10 mouse cellular contexts compared by ENCODE assay signal in genomic region chr6:29117417-29118104, GRCm38 (mm10). TPM values are rescaled to one million over a fixed set of nuclear protein-coding genes. Genes with fewer than 3 reads are reported as not detected.
DNase-seq lines count a peak whose midpoint lies in the region; ATAC-seq and TF ChIP-seq lines count a peak whose summit lies in the region.
"Had no signal": no experiment of that assay in that cellular context is flagged by ENCODE, and none has a peak within 500 bp of the region (broad histone marks: within the 10 kb centered on the region; RNA-seq: fewer than 3 reads in every experiment).

No protein-coding gene starts in this region.

- H3K27me3 ChIP-seq in hindbrain, embryonic 14.5 days (ENCODE audit: control insufficient read depth, insufficient read depth, low read length), result no peaks in the 10 kb centered on the region
- H3K27me3 ChIP-seq in lung, postnatal 0 days (replicated peaks; ENCODE audit: insufficient read depth, low read length), result no peaks in the 10 kb centered on the region
- no peaks in the 10 kb centered on the region for H3K27me3 ChIP-seq in stomach, postnatal 0 days (ENCODE audit: control insufficient read depth, insufficient read depth, low read length)
- H3K27me3 ChIP-seq: liver, embryonic 13.5 days had no signal

- no peak overlapping the region for H3K4me3 ChIP-seq in hindbrain, embryonic 14.5 days (replicated peaks; ENCODE audit: low read length)
- H3K4me3 ChIP-seq in lung, postnatal 0 days (ENCODE audit: low read depth, low read length), result no peak overlapping the region
- H3K4me3 ChIP-seq in stomach, postnatal 0 days (ENCODE audit: low read depth, low read length), result no peak overlapping the region
- H3K4me3 ChIP-seq: liver, embryonic 13.5 days had no signal

- no peak overlapping the region for H3K27ac ChIP-seq in hindbrain, embryonic 14.5 days
- no peak overlapping the region for H3K27ac ChIP-seq in lung, postnatal 0 days (ENCODE audit: low read length)
- H3K27ac ChIP-seq in stomach, postnatal 0 days (replicated peaks), result no peak overlapping the region
- H3K27ac ChIP-seq: liver, embryonic 13.5 days had no signal

- TF ChIP-seq CTCF in lung, postnatal 0 days (IDR thresholded peaks at IDR 0.05), result no peak
- no peak for TF ChIP-seq CTCF in stomach, postnatal 0 days (IDR thresholded peaks at IDR 0.05; ENCODE audit: low read depth)

- 47% methylated on average over 7 of the region's 7 CpGs for WGBS in hindbrain, embryonic 14.5 days
- WGBS in lung, postnatal 0 days, result 48% methylated on average over 7 of the region's 7 CpGs
- 46% methylated on average over 7 of the region's 7 CpGs for WGBS in stomach, postnatal 0 days

- no peak overlapping the region for H3K4me2 ChIP-seq in hindbrain, embryonic 14.5 days (replicated peaks)
- H3K4me2 ChIP-seq in lung, postnatal 0 days (replicated peaks; ENCODE audit: low read depth, low read length), result no peak overlapping the region
- no peak overlapping the region for H3K4me2 ChIP-seq in stomach, postnatal 0 days (replicated peaks; ENCODE audit: low read depth)
- H3K4me2 ChIP-seq: liver, embryonic 13.5 days had no signal

- no peak for TF ChIP-seq EP300 in lung, postnatal 0 days (IDR thresholded peaks at IDR 0.05)
- no peak for TF ChIP-seq EP300 in stomach, postnatal 0 days (optimal IDR thresholded peaks at IDR 0.05)

- no peaks in the 10 kb centered on the region for H3K36me3 ChIP-seq in hindbrain, embryonic 14.5 days (replicated peaks; ENCODE audit: control insufficient read depth, insufficient read depth)
- H3K36me3 ChIP-seq in lung, postnatal 0 days (ENCODE audit: insufficient read depth, low read length), result no peaks in the 10 kb centered on the region
- H3K36me3 ChIP-seq in stomach, postnatal 0 days (ENCODE audit: control insufficient read depth, insufficient read depth, low read length), result no peaks in the 10 kb centered on the region
- H3K36me3 ChIP-seq: liver, embryonic 13.5 days had no signal

- no peaks in the 10 kb centered on the region for H3K4me1 ChIP-seq in hindbrain, embryonic 14.5 days (replicated peaks; ENCODE audit: control insufficient read depth, insufficient read depth, low read length)
- H3K4me1 ChIP-seq in lung, postnatal 0 days (ENCODE audit: insufficient read depth, low read depth, low read length), result no peaks in the 10 kb centered on the region
- H3K4me1 ChIP-seq in stomach, postnatal 0 days (replicated peaks; ENCODE audit: control insufficient read depth, insufficient read depth), result no peaks in the 10 kb centered on the region; the same call in 1 of the 2 replicates
- H3K4me1 ChIP-seq: liver, embryonic 13.5 days had no signal

- DNase-seq in cerebellum, postnatal 10 days, result peak; percentile 52 to 60
- DNase-seq in cerebellum, adult 9-11 months, result no peak
- DNase-seq in retina, embryonic 14.5 days (ENCODE audit: low spot score), result peak; percentile 4
- DNase-seq in retina, postnatal 1 day, result no peak
- peak; percentile 53 for DNase-seq in hindbrain, embryonic 14.5 days (ENCODE audit: low spot score)
- DNase-seq in lung, postnatal 0 days (ENCODE audit: low spot score), result peak; percentile 47
- DNase-seq in stomach, postnatal 0 days (ENCODE audit: low spot score), result peak; percentile 21
- DNase-seq in cerebellum, adult 11 months, result no peak
- DNase-seq: liver, embryonic 13.5 days had no signal

- no peak overlapping the region for H3K9ac ChIP-seq in hindbrain, embryonic 14.5 days
- H3K9ac ChIP-seq in lung, postnatal 0 days (replicated peaks; ENCODE audit: low read depth), result no peak overlapping the region
- H3K9ac ChIP-seq in stomach, postnatal 0 days (ENCODE audit: low read length), result no peak overlapping the region
- H3K9ac ChIP-seq: liver, embryonic 13.5 days had no signal

- H3K9me3 ChIP-seq in hindbrain, embryonic 14.5 days (ENCODE audit: control insufficient read depth, low read length), result no peaks in the 10 kb centered on the region
- H3K9me3 ChIP-seq in lung, postnatal 0 days (ENCODE audit: low read length), result no peaks in the 10 kb centered on the region
- H3K9me3 ChIP-seq in stomach, postnatal 0 days (ENCODE audit: control insufficient read depth, low read length), result no peaks in the 10 kb centered on the region
- H3K9me3 ChIP-seq: liver, embryonic 13.5 days had no signal

- ATAC-seq in hindbrain, embryonic 14.5 days (ENCODE audit: low FRiP score), result peak; percentile 78
- peak; percentile 78 for ATAC-seq in lung, postnatal 0 days
- ATAC-seq in stomach, postnatal 0 days (ENCODE audit: low FRiP score, low TSS enrichment), result peak; percentile 45

RNA-seq across cellular contexts. Expression of gene Rbm28, which starts 47.2 kb away (rescaled TPM):
- polyA plus RNA-seq in hindbrain, embryonic 14.5 days (2014; fragmentation: Nextera tagmentation; extraction: Ambion mirVana), result 42.7 and 43.0 TPM in 2 replicates
- 16.9 and 19.1 TPM in 2 replicates for polyA plus RNA-seq in lung, postnatal 0 days (2015; fragmentation: Nextera tagmentation; extraction: Ambion mirVana)
- polyA plus RNA-seq in stomach, postnatal 0 days (2015; fragmentation: Nextera tagmentation; extraction: Ambion mirVana), result 10.8 and 11.8 TPM in 2 replicates

RNA-seq across cellular contexts. Expression of gene Lep, which starts 57.5 kb away (rescaled TPM):
- polyA plus RNA-seq in hindbrain, embryonic 14.5 days (2014; fragmentation: Nextera tagmentation; extraction: Ambion mirVana), result not detected in 2 replicates
- polyA plus RNA-seq in lung, postnatal 0 days (2015; fragmentation: Nextera tagmentation; extraction: Ambion mirVana), result not detected in 2 replicates
- not detected in 2 replicates for polyA plus RNA-seq in stomach, postnatal 0 days (2015; fragmentation: Nextera tagmentation; extraction: Ambion mirVana)
- polyA plus RNA-seq: C2C12; liver, embryonic 13.5 days had no signal

Comparison
In these comparisons a context has a peak if more than half of its experiments do, and no peak if none do; other contexts are left out.
1. DNase-seq: peak in cerebellum, postnatal 10 days (2 of 2), retina, embryonic 14.5 days (single experiment), hindbrain, embryonic 14.5 days (single experiment), lung, postnatal 0 days (single experiment) and stomach, postnatal 0 days (single experiment); none in cerebellum, adult 9-11 months (single experiment), retina, postnatal 1 day (single experiment) and cerebellum, adult 11 months (single experiment).
2. Peak in every context shown above with its lines, with median percentiles within 50 percentile points of each other: ATAC-seq.